Mouse (Mus musculus) lung, embryonic 16.5 days (tissue): Measurements from ENCODE around the gene Tlr7. TPM values are rescaled to one million over a fixed set of nuclear protein-coding genes. Genes with fewer than 3 reads are reported as not detected.

Experiments
- polyA plus RNA-seq: library from polyadenylated mRNA; unstranded; fragments of >200 nt; fragmentation: Nextera tagmentation; extraction: Ambion mirVana; gene quantifications from 2 replicates; pipeline ENCODE4 v1.2.1, GENCODE M21; 2015

Gene Tlr7
- polyA plus RNA-seq, 1 experiment from 2014 or later, result 0.55 TPM

Other genes with a start within 250 kb of the Tlr7 start
- 6,019 and 6,084 TPM in 2 replicates for gene Tmsb4x, start 121.2 kb downstream of the Tlr7 start, polyA plus RNA-seq
- gene Tlr8, start 66.2 kb downstream of the Tlr7 start, polyA plus RNA-seq, result 0.55 and 0.85 TPM in 2 replicates
- 28.6 and 30.6 TPM in 2 replicates for gene Prps2, start 52.2 kb upstream of the Tlr7 start, polyA plus RNA-seq